Mouse (Mus musculus) myocyte (in vitro differentiated cells): ENCODE results near the gene Drd1. TPM values are rescaled to one million over a fixed set of nuclear protein-coding genes. Genes with fewer than 3 reads are reported as not detected.

Experiments used
- H3K27me3 ChIP-seq: one replicate; pipeline ENCODE4 v1.6.1; 2011; ENCODE audit not compliant: control insufficient read depth, insufficient read depth, insufficient read length
- H3K36me3 ChIP-seq: one replicate; pipeline ENCODE4 v1.6.1; 2011; ENCODE audit not compliant: control insufficient read depth, insufficient read depth
- H3K4me2 ChIP-seq: one replicate; pipeline ENCODE4 v1.6.1; 2011; ENCODE audit warnings: low read depth, control low read depth
- H3K4me3 ChIP-seq: one replicate; pipeline ENCODE4 v1.5.1; 2011; ENCODE audit warnings: mild to moderate bottlenecking, control low read depth, moderate library complexity
- H3K79me2 ChIP-seq: one replicate; pipeline ENCODE4 v1.6.1; 2011; ENCODE audit not compliant: control insufficient read depth, insufficient read depth
- H3ac ChIP-seq: one replicate; pipeline ENCODE4 v1.6.1; 2011; ENCODE audit not compliant: control insufficient read depth, insufficient read length
- CEBPB ChIP-seq: IDR thresholded peaks from 2 replicates; pipeline ENCODE4 v1.6.1; 2011; ENCODE audit warnings: mild to moderate bottlenecking, moderate library complexity; ENCODE audit not compliant: poor library complexity, insufficient read depth, severe bottlenecking
- E2F4 ChIP-seq: IDR thresholded peaks from one replicate; pipeline ENCODE4 v1.6.1; 2011; ENCODE audit warnings: mild to moderate bottlenecking, control low read depth, moderate library complexity; ENCODE audit not compliant: insufficient read depth
- MAX ChIP-seq: IDR thresholded peaks from one replicate; pipeline ENCODE4 v1.6.1; 2011; ENCODE audit warnings: low read depth, mild to moderate bottlenecking, control low read depth
- MYOD1 ChIP-seq, 3 experiments: IDR thresholded peaks; one replicate each; pipeline ENCODE4 v1.6.1; 2011; ENCODE audit warnings: control low read depth in 2 of 3, low read depth in 2 of 3, mild to moderate bottlenecking in 2 of 3, moderate library complexity in 1 of 3; ENCODE audit not compliant: insufficient read length in 2 of 3, control insufficient read depth in 1 of 3
- MYOG ChIP-seq, 3 experiments: IDR thresholded peaks; one replicate each; pipeline ENCODE4 v1.6.1; 2011; ENCODE audit warnings: control low read depth in 2 of 3, low read depth in 2 of 3, mild to moderate bottlenecking in 2 of 3; ENCODE audit not compliant: insufficient read length in 2 of 3, control insufficient read depth in 1 of 3, insufficient read depth in 1 of 3
- POLR2A ChIP-seq: IDR thresholded peaks from one replicate; pipeline ENCODE4 v1.6.1; 2011; ENCODE audit warnings: low read depth, mild to moderate bottlenecking, control low read depth, moderate library complexity; ENCODE audit not compliant: insufficient read length
- POLR2AphosphoS2 ChIP-seq: IDR thresholded peaks from one replicate; pipeline ENCODE4 v1.6.1; 2011; ENCODE audit warnings: low read depth, control low read depth; ENCODE audit not compliant: insufficient read length
- REST ChIP-seq: IDR thresholded peaks from one replicate; pipeline ENCODE4 v1.6.1; 2011; ENCODE audit warnings: mild to moderate bottlenecking, control low read depth, moderate library complexity; ENCODE audit not compliant: insufficient read depth, insufficient read length
- SRF ChIP-seq: IDR thresholded peaks from one replicate; pipeline ENCODE4 v1.6.1; 2011; ENCODE audit warnings: low read depth; ENCODE audit not compliant: control insufficient read depth, insufficient read length
- TCF12 ChIP-seq: IDR thresholded peaks from one replicate; pipeline ENCODE4 v1.6.1; 2011; ENCODE audit warnings: mild to moderate bottlenecking, control low read depth; ENCODE audit not compliant: poor library complexity, insufficient read depth, severe bottlenecking
- TCF3 ChIP-seq: IDR thresholded peaks from one replicate; pipeline ENCODE4 v1.6.1; 2011; ENCODE audit warnings: low read depth, control low read depth; ENCODE audit not compliant: insufficient read length
- USF1 ChIP-seq: IDR thresholded peaks from one replicate; pipeline ENCODE4 v1.6.1; 2011; ENCODE audit warnings: low read depth, mild to moderate bottlenecking, control low read depth, moderate library complexity
- polyA plus RNA-seq: library from polyadenylated mRNA; unstranded; fragments of >200 nt; fragmentation: generic; extraction: Trizol; gene quantifications from one replicate; pipeline ENCODE4 v1.2.1, GENCODE M21; 2012; ENCODE audit warnings: missing spikeins

Gene Drd1
- polyA plus RNA-seq, 1 experiment: not detected

GRCm38 (mm10) chr13:54094349-54094748 lies 38.8 kb upstream of the Drd1 start:
- no peaks in the 10 kb centered on the region for H3K27me3 ChIP-seq
- TF ChIP-seq REST (no peak), TCF12 (no peak), MYOD1 (IDR thresholded peaks at IDR 0.05; ENCODE audit: control insufficient read depth in 1 of 3, insufficient read length in 2 of 3, low read depth in 2 of 3) (peak in 2 of 3 experiments; percentile 65 to 67), CEBPB (no peak), MYOG (IDR thresholded peaks at IDR 0.05; ENCODE audit: control insufficient read depth in 1 of 3, insufficient read depth in 1 of 3, insufficient read length in 2 of 3, low read depth in 2 of 3) (no peak)
- no peaks in the 10 kb centered on the region for H3K79me2 ChIP-seq
- H3ac ChIP-seq: no peak overlapping the region
- H3K4me3 ChIP-seq: no peak overlapping the region
- H3K4me2 ChIP-seq: peak overlapping the region; percentile 42
- H3K36me3 ChIP-seq: peaks cover 18% of the 10 kb centered on the region

- H3K79me2 ChIP-seq: no peaks in the 10 kb centered on the region
- H3K36me3 ChIP-seq: peaks cover 31% of the 10 kb centered on the region
- H3K4me3 ChIP-seq: no peak overlapping the region
- no peak overlapping the region for H3ac ChIP-seq
- no peaks in the 10 kb centered on the region for H3K27me3 ChIP-seq
- TF ChIP-seq TCF12 (no peak), E2F4 (no peak), MAX (no peak), TCF3 (no peak), SRF (no peak), CEBPB (no peak), POLR2A (no peak), POLR2AphosphoS2 (no peak), MYOG (IDR thresholded peaks at IDR 0.05; ENCODE audit: control insufficient read depth in 1 of 3, insufficient read depth in 1 of 3, insufficient read length in 2 of 3, low read depth in 2 of 3) (no peak), MYOD1 (IDR thresholded peaks at IDR 0.05; ENCODE audit: control insufficient read depth in 1 of 3, insufficient read length in 2 of 3, low read depth in 2 of 3) (no peak)
- H3K4me2 ChIP-seq: no peak overlapping the region
These were observed 36.2 kb upstream of the Drd1 start for GRCm38 (mm10) chr13:54091719-54092118.

GRCm38 (mm10) chr13:54085266-54085665 lies 29.8 kb upstream of the Drd1 start:
- H3K36me3 ChIP-seq: peaks cover 22% of the 10 kb centered on the region

GRCm38 (mm10) chr13:54084826-54085225 lies 29.3 kb upstream of the Drd1 start:
- Histone ChIP-seq H3K4me3 (no peak overlapping the region), H3K4me2 (no peak overlapping the region), H3ac (no peak overlapping the region), H3K36me3 (peaks cover 22% of the 10 kb centered on the region), H3K27me3 (no peaks in the 10 kb centered on the region), H3K79me2 (peaks cover 14% of the 10 kb centered on the region)
- TF ChIP-seq USF1 (no peak), MAX (no peak), POLR2AphosphoS2 (no peak), TCF12 (no peak), POLR2A (no peak), E2F4 (no peak), TCF3 (no peak), MYOD1 (IDR thresholded peaks at IDR 0.05; ENCODE audit: control insufficient read depth in 1 of 3, insufficient read length in 2 of 3, low read depth in 2 of 3) (no peak), MYOG (IDR thresholded peaks at IDR 0.05; ENCODE audit: control insufficient read depth in 1 of 3, insufficient read depth in 1 of 3, insufficient read length in 2 of 3, low read depth in 2 of 3) (no peak), CEBPB (no peak), REST (no peak), SRF (no peak)

More at GRCm38 (mm10) chr13:54085266-54085665, 29.8 kb upstream of the Drd1 start:
- H3ac ChIP-seq: no peak overlapping the region
- TF ChIP-seq MYOG (IDR thresholded peaks at IDR 0.05; ENCODE audit: control insufficient read depth in 1 of 3, insufficient read depth in 1 of 3, insufficient read length in 2 of 3, low read depth in 2 of 3) (no peak), MYOD1 (IDR thresholded peaks at IDR 0.05; ENCODE audit: control insufficient read depth in 1 of 3, insufficient read length in 2 of 3, low read depth in 2 of 3) (no peak), TCF3 (no peak), USF1 (no peak), E2F4 (no peak), MAX (no peak), REST (no peak), POLR2AphosphoS2 (no peak)
- H3K79me2 ChIP-seq: peaks cover 14% of the 10 kb centered on the region
- H3K4me2 ChIP-seq: no peak overlapping the region
- H3K4me3 ChIP-seq: no peak overlapping the region
- no peaks in the 10 kb centered on the region for H3K27me3 ChIP-seq

GRCm38 (mm10) chr13:54084178-54084577 lies 28.7 kb upstream of the Drd1 start:
- Histone ChIP-seq H3K27me3 (no peaks in the 10 kb centered on the region), H3K4me2 (no peak overlapping the region), H3ac (no peak overlapping the region), H3K79me2 (peaks cover 14% of the 10 kb centered on the region), H3K4me3 (no peak overlapping the region), H3K36me3 (peaks cover 22% of the 10 kb centered on the region)
- TF ChIP-seq USF1 (no peak), POLR2AphosphoS2 (no peak), TCF3 (no peak), MYOD1 (IDR thresholded peaks at IDR 0.05; ENCODE audit: control insufficient read depth in 1 of 3, insufficient read length in 2 of 3, low read depth in 2 of 3) (no peak), SRF (no peak)
